Mouse (Mus musculus) stomach, embryonic 16.5 days (tissue): ENCODE measurements around the gene Zfp541. TPM values are rescaled to one million over a fixed set of nuclear protein-coding genes. Genes with fewer than 3 reads are reported as not detected.

Experiments used
- ATAC-seq: fragments of 200-750 bp; cut with Nextera tagmentation; 2 replicates; pipeline ENCODE4 v1.8.0; 2017; ENCODE audit warnings: moderate number of reproducible peaks, moderate TSS enrichment; ENCODE audit not compliant: insufficient read depth, low FRiP score
- H3K27ac ChIP-seq: fragments of 300-500 bp; sonication (generic); 2 replicates; pipeline ENCODE4 v1.5.1; 2014; ENCODE audit warnings: low read length
- H3K27me3 ChIP-seq: fragments of 300-500 bp; sonication (generic); 2 replicates; pipeline ENCODE4 v1.6.1; 2014; ENCODE audit warnings: low read length, control low read depth, mixed read lengths; ENCODE audit not compliant: control insufficient read depth, insufficient read depth
- H3K36me3 ChIP-seq: fragments of 300-500 bp; sonication (generic); 2 replicates; pipeline ENCODE4 v1.6.1; 2014; ENCODE audit warnings: low read length; ENCODE audit not compliant: control insufficient read depth, insufficient read depth
- H3K4me1 ChIP-seq: fragments of 300-500 bp; sonication (generic); 2 replicates; pipeline ENCODE4 v1.6.1; 2014; ENCODE audit warnings: low read length, control low read depth, mixed read lengths; ENCODE audit not compliant: control insufficient read depth, insufficient read depth
- H3K4me2 ChIP-seq: fragments of 300-500 bp; sonication (generic); 2 replicates; pipeline ENCODE4 v1.6.1; 2014; ENCODE audit warnings: low read depth, low read length, mixed read lengths
- H3K4me3 ChIP-seq: fragments of 300-500 bp; sonication (generic); replicated peaks from 2 replicates; pipeline ENCODE4 v1.5.1; 2014; ENCODE audit warnings: mild to moderate bottlenecking, low read length
- H3K9ac ChIP-seq: fragments of 300-500 bp; sonication (generic); 2 replicates; pipeline ENCODE4 v1.6.1; 2014; ENCODE audit warnings: low read length
- H3K9me3 ChIP-seq: fragments of 300-500 bp; sonication (generic); replicated peaks from 2 replicates; pipeline ENCODE4 v1.6.1; 2016; ENCODE audit warnings: low read length, control low read depth; ENCODE audit not compliant: control insufficient read depth
- WGBS: fragments of 180-500 bp; shearing (Covaris S2); extraction: QIAGEN DNeasy Blood & Tissue Kit; methylation state at CpG from one replicate; pipeline ENCODE4 v1.1.7; 2014; 5-methylcytosine and 5-hydroxymethylcytosine counted together
- polyA plus RNA-seq: library from polyadenylated mRNA; unstranded; fragments of >200 nt; fragmentation: Nextera tagmentation; extraction: Ambion mirVana; gene quantifications from 2 replicates; pipeline ENCODE4 v1.2.1, GENCODE M21; 2015

The Zfp541 gene
- polyA plus RNA-seq, 1 experiment from 2014 or later: 0.05 TPM

DNA sequence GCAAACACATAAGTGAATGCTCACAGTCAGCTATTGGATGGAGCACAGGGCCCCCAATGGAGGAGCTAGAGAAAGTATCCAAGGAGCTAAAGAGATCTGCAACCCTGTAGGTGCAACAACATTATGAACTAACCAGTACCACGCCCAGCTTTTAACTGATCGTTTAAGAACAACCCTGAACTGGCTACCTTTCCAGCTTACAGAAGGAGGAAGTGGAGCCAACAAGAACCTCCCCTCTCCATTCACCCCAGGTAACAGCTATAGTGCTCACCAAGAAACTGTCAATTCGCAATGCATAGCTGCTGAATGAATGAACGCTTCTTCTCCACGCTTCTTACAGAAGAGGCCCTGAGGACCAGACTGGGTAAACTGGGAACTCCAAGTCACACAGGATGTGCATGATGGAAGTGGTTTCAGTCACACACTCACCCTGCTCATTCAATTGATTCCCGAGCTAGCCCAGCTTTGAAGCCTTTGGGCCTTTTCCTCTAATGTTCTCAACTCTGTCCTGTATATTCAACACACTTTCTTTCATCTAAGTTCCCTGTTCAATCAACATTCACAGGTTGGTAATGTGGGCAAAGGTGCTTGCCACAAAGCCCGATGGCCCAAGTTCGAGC, 36.9 kb upstream of the Zfp541 start:
- no peak overlapping the region for H3K9ac ChIP-seq
- no peaks in the 10 kb centered on the region for H3K27me3 ChIP-seq
- 85% methylated on average over 8 of the region's 8 CpGs for WGBS
- H3K4me3 ChIP-seq: no peak overlapping the region
- H3K4me2 ChIP-seq: no peak overlapping the region
- ATAC-seq: no peak
- H3K4me1 ChIP-seq: peaks cover 4% of the 10 kb centered on the region; the same call in 1 of the 2 replicates
- H3K27ac ChIP-seq: no peak overlapping the region
- no peaks in the 10 kb centered on the region for H3K36me3 ChIP-seq
- H3K9me3 ChIP-seq: no peaks in the 10 kb centered on the region

DNA sequence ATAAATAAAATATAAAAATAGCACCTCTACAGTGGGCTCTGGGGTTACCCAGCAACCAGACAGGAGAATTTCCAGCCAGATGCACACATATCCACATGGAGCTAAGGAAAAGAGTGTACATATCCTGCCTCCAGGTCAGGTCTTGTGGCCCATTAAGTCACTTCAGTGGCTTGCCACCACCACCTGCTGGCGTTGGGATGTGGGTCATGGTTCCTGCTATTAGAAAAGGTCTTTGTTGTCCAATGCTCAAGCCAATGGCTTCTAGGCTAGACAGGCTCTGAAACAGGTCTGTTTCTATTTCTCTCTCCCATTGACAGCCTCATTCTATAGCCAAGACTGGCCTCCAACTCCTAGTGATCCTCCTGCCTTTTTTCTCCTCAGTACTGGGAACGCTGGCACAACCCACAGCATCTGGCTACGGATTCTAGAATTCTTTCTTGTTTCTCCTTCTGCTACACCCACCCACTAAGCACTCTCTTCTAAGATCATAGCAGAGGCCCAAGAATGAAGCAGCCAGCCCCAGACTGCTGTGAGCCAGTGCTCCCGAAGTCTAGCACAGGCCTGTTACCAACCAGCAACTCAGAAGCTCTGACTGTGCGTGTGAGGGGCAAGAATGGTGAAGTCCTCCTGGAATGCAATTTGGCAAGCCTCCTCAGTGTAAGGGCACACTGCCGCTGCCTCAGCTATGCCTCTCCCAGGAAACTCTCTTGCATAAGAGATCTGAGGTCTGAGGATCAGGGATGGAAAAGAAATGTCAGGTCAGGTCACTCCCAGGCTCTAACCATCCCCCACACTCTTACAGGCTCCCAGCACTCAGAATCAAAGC, 33.3 kb upstream of the Zfp541 start:
- no peak overlapping the region for H3K27ac ChIP-seq

DNA sequence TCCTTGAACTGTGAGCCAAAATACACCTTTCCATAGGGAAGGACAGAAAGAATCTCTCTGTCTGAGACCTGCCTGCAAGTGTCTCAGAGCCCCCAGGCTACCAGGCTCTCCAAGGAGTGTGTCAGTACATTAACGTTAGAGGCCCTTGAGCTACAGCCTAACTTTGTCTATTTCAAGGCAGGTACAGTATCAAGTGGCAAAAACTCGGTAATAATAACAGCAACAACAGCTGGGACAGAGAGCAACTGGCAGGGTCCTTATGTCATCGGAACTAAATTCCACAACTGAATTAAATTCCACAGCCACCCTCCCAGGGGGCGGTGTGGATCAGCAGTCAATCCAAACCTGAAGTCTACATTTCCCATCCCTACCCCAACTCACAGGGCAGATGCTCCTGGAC, 30.5 kb upstream of the Zfp541 start:
- no peak overlapping the region for H3K4me3 ChIP-seq
- 91% methylated on average over 4 of the region's 4 CpGs for WGBS
- no peak for ATAC-seq
- H3K9me3 ChIP-seq: no peaks in the 10 kb centered on the region
- 0 out of 2 replicates have a peak, but pooled peaks cover 5% of the 10 kb centered on the region for H3K4me1 ChIP-seq
- no peaks in the 10 kb centered on the region for H3K27me3 ChIP-seq
- H3K4me2 ChIP-seq: no peak overlapping the region
- H3K9ac ChIP-seq: no peak overlapping the region
- no peaks in the 10 kb centered on the region for H3K36me3 ChIP-seq
- no peak overlapping the region for H3K27ac ChIP-seq

More for the DNA sequence above, 33.3 kb upstream of the Zfp541 start:
- H3K9me3 ChIP-seq: no peaks in the 10 kb centered on the region
- no peaks in the 10 kb centered on the region for H3K36me3 ChIP-seq
- H3K27me3 ChIP-seq: no peaks in the 10 kb centered on the region
- H3K4me3 ChIP-seq: no peak overlapping the region
- no peak overlapping the region for H3K9ac ChIP-seq
- H3K4me2 ChIP-seq: no peak overlapping the region
- 86% methylated on average over 6 of the region's 6 CpGs for WGBS
- no peak for ATAC-seq
- peaks cover 6% of the 10 kb centered on the region; the same call in 1 of the 2 replicates for H3K4me1 ChIP-seq

DNA sequence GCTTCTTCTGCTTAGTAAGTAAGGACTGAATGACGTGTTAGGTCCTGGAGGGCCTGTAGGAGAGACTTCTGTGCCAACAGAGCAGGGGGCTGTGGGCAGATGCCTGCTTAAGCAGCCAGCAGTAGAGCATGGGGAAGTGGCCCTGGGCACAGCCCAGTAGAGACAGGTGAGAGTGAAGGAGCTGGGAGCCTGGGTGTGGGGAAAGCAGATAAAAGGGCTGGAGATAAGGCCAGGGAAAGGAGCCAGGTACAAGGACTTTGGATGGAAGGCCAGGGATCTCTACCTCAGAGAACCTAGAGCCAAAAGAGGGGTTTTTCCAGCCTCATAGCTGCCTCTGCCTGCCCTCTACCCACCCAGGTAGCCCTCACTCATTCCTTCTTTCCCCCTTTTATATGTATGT, 28.6 kb upstream of the Zfp541 start:
- H3K4me2 ChIP-seq: no peak overlapping the region
- H3K27me3 ChIP-seq: no peaks in the 10 kb centered on the region
- H3K36me3 ChIP-seq: no peaks in the 10 kb centered on the region
- no peak overlapping the region for H3K9ac ChIP-seq
- peak; percentile 79 for ATAC-seq
- H3K4me3 ChIP-seq: no peak overlapping the region
- no peaks in the 10 kb centered on the region for H3K9me3 ChIP-seq
- H3K27ac ChIP-seq: peak overlapping the region; percentile 10; the same call in 1 of the 2 replicates
- 0 out of 2 replicates have a peak, but pooled peaks cover 5% of the 10 kb centered on the region for H3K4me1 ChIP-seq
- WGBS: 74% methylated on average over 1 of the region's 1 CpGs

DNA sequence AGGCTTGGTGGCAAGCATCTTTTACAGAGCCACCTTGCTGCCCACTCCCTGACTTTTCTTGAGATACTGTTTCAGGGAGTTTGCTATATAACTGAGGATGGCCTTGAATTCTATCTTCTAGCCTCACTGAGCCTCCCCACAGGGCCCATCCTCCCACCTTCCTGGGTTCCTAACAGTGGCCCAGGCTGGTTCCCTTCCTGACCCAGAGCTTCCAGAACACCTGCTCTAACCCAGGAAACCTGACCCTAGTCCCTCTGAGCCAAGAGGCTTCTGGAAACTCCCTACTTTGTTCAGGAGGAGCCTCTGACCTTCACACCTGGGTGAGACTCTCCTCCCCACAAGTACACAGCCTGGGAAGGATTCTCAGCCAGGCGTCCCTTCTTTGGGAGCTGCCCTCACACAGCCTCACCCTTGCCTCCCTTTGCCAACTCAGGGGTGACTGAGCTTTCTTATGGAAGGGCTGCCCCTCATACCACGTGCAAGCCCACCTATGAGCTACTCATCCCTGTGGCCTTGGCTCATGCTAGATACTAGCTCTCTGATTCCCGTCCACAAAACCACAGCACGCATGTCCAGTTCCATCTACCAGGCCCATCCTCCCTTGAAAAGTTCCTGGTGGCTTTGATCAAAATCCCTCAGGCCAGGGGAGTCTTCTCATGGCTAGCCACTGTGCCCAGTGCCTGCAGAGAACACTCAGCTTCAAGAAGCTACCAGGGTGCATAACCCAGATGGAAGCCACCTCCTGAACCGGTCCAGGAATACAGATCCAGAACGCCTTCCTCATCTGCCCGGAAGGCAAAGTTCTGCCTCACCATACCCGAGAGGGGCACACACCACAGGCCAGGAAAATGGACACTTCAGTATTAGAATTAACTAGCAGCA, 27.8 kb upstream of the Zfp541 start:
- peak overlapping the region; percentile 10; the same call in 1 of the 2 replicates for H3K27ac ChIP-seq
- H3K4me1 ChIP-seq: 0 out of 2 replicates have a peak, but pooled peaks cover 5% of the 10 kb centered on the region
- ATAC-seq: no peak
- no peak overlapping the region for H3K4me2 ChIP-seq
- no peaks in the 10 kb centered on the region for H3K36me3 ChIP-seq
- no peak overlapping the region for H3K9ac ChIP-seq
- H3K27me3 ChIP-seq: no peaks in the 10 kb centered on the region
- H3K4me3 ChIP-seq: no peak overlapping the region
- WGBS: 86% methylated on average over 8 of the region's 8 CpGs
- no peaks in the 10 kb centered on the region for H3K9me3 ChIP-seq

DNA sequence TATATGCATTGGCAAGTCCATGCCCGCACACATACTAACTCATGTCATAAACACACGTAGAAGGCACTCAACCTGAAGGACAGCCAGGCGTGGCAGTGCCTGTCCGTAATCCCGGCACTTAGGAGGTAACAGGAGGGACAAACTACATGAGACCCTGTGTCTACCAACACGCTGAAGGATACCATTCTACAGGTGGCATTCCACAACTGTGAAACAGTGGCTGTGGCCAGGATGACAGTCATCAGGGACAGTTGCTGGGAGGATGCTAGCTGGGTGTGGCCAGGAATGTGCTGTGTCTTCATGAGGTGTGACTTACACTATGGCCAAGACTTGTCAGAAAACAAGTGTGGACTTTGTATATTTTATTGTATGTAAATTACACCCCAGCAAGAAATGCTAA, 24.6 kb upstream of the Zfp541 start:
- Histone ChIP-seq H3K9ac (no peak overlapping the region), H3K27me3 (no peaks in the 10 kb centered on the region), H3K4me2 (no peak overlapping the region), H3K27ac (no peak overlapping the region), H3K4me3 (no peak overlapping the region), H3K4me1 (0 out of 2 replicates have a peak, but pooled peaks cover 5% of the 10 kb centered on the region), H3K9me3 (no peaks in the 10 kb centered on the region), H3K36me3 (no peaks in the 10 kb centered on the region)
- 87% methylated on average over 6 of the region's 6 CpGs for WGBS
- ATAC-seq: no peak

DNA sequence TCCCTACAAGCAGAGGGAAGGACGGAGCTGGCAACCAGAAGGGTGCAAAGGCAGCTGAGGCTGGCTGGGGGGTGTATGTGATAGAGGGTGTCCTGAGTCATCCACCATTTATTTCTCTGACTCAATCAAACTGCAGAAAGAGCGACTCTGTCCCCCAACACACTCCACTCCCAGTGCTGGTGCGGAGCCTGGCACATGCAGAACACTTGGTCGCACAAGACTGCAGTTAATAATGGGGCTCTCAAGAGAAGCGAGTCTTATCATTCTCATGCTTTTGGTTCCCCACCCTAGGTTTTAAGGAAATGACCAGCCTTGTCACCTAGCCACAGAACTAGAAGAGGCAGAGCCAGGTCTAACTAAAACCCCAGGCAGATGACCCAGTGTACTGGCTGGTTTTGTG, 22.3 kb upstream of the Zfp541 start:
- WGBS: 88% methylated on average over 5 of the region's 5 CpGs
- no peak for ATAC-seq

DNA sequence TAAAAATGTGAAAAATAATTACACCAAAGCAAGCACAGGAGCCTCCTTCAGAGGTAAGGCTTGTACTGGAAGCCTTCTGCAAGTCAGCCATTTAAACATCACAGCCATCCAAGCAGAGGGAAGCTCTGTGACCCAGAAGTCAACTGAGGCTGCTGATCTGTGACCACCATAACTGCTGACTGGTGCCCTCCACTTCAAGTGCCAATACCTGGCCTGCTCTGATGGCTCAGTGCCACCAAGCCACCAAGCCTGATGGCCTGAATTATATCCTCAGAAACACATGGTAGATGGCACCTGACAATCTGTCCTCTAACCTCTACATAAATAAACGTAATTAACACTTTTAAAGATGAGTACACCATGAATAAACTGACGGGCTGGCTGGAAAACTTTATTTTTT, 20.4 kb upstream of the Zfp541 start:
- no peak for ATAC-seq
- WGBS: 85% methylated on average over 2 of the region's 2 CpGs
- H3K9ac ChIP-seq: no peak overlapping the region
- H3K27ac ChIP-seq: no peak overlapping the region
- H3K36me3 ChIP-seq: no peaks in the 10 kb centered on the region
- H3K4me2 ChIP-seq: no peak overlapping the region
- no peaks in the 10 kb centered on the region for H3K27me3 ChIP-seq
- H3K4me3 ChIP-seq: no peak overlapping the region
- peaks cover 26% of the 10 kb centered on the region for H3K4me1 ChIP-seq
- no peaks in the 10 kb centered on the region for H3K9me3 ChIP-seq

More for the DNA sequence above, 22.3 kb upstream of the Zfp541 start:
- Histone ChIP-seq H3K9ac (no peak overlapping the region), H3K27ac (no peak overlapping the region), H3K27me3 (no peaks in the 10 kb centered on the region), H3K4me2 (no peak overlapping the region), H3K4me3 (no peak overlapping the region), H3K4me1 (peaks cover 7% of the 10 kb centered on the region), H3K36me3 (no peaks in the 10 kb centered on the region), H3K9me3 (no peaks in the 10 kb centered on the region)
